Mouse (Mus musculus): ENCODE results near the gene Itk.

Itk gene

DNA sequence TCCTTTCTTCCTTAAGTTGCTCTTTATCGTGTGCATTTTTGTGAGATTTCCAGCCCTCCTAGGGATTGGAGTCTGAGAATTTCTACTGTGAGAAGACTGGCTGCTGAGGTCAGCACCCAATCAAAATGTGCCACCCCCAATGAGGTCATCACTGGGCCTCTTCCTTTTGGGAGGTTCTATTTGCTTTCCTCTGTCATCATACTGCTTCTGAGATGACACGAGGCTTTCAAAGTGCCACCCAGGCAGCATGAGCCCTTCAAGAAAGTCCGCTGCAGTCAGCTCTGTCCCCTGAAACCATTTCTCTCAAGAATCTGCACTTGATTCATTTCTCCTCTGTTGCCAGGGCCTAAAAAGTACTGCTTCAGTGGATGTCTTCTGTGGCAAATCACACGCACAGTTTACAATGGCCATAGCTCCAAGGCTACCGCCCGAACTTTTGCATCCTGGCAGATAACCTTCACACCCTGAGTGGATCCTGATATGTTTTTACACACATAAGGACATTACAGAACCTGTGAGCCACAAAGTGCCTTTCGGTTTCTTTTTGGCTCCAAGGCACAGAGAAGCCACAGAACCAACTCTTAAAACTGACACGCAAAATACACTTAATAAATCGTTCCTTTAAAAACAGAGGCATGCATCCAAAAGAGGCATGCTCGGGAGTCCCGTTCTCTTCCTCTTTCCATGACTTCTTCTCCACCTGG lies 80.9 kb downstream of the Itk start:
- peak; percentile 94 for DNase-seq (ENCODE audit: low read depth)

DNA sequence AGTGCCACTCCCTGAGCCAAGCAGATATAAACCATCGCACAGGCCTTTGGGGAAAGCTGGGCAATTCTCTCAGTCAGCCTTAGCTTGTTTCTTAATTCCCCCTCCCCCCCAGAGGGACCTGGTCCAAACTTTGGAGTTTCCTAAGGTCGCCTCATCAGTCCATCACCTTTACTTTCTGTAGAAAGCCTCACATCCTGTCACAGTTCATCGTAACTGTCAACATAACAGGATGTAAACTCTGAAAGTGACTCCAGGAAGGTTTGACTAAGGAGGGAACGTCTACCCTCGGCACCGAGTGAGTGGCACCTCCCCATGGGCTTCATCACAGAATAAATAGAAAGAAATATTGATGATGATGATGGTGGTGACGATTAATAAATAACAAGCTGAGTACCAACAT lies 81.5 kb downstream of the Itk start:
- peak; percentile 91 for DNase-seq (ENCODE audit: low read depth)

GRCm38 (mm10) chr11:46306776-46307175 lies 82.5 kb downstream of the Itk start:
- DNase-seq (ENCODE audit: low read depth) = peak; percentile 82

DNA sequence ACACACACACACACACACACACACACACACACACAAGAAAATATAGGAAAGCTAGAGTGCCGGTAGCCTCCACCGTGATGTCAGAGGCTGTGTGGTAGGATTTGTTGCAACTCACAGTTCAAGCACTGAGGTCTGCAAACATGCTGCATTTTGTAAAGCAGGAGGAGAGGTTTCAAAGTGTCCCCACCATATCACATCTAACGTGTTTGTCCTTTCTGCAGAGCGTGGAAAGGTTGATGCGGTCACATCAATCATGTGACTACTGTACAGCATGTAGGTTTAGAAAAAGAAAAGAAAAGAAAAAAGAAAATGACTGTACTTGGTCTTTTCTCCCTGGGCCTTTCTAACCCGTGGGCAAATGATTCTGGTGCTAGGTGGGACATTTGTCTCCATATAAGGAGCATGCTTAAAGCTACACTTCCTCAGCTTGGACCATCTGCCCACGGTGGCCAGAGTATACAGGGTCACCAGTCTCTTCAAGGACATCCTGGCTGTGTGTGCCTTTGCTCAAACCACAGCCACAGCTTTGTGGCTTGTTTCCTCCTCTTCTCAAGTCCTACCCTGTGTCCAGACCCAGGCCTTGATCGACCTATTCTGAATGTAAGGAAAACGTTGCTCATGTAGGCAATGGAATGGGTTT lies 83.3 kb downstream of the Itk start:
- DNase-seq (ENCODE audit: low read depth) = peak; percentile 72

DNA sequence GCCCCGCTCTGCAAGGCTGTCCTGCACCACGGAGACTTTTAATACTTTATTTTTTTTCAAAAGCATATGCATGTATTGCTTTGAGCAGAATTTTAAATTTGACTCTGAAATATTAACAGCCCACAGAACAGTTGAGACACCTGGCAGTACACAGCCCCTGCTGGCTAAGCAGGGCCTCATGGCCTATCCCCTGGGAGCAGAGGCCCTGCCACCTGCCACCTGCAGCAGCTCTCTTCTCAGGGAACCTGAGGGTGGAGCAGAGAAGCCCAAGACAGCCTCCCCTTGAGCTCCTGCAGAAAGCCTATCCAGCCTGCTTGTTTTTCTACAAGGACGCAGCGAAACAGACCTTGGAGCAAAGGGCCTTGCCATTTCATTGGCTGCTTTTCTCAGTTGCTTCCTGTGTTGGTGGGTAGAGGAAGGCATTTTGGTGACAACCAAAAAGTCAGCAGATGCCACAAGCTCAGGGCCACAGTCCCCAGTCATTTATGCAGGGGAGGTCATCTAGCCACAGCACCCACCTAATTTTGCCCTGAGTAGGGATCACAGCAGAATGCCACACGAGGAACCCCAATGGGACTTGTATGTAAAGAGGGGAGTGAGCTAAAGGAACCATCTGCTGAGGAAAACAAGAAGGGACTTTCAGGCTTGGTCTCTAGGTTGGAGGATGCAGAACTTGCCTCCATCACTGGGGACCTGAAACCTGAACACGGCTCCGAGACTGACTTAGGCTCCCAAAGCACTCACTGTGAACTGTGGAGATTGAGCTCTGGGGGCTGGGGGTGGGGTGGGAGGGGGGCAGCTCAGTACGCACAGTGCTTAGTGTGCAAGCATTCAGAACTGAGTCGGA lies 84.2 kb downstream of the Itk start:
- DNase-seq (ENCODE audit: low read depth) = peak; percentile 84

- DNase-seq (ENCODE audit: low read depth) = peak; percentile 68
Observed at GRCm38 (mm10) chr11:46304093-46304492, 85.2 kb downstream of the Itk start.

DNA sequence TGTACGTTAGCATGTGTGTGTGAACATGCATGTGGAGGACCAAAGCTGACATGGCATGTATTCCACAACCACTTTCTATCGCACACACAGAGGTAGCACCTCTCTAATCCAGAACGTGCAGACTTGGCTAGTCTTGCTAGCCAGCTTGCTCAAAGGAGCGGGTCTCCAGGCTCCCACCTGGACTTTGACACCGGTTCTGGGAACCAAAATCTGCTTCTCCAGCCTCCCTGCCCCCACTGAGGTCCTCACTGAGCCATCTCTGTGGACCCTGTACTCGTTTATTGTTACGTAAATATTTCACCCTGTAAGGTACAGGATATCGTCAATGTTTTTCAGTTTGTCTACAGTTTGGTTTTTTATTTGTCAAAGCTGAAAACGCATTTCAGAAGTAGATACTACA lies 86.8 kb downstream of the Itk start:
- DNase-seq (ENCODE audit: low read depth) = no peak

- no peak for DNase-seq (ENCODE audit: low read depth)
Observed at GRCm38 (mm10) chr11:46301579-46302248, 87.6 kb downstream of the Itk start.

DNA sequence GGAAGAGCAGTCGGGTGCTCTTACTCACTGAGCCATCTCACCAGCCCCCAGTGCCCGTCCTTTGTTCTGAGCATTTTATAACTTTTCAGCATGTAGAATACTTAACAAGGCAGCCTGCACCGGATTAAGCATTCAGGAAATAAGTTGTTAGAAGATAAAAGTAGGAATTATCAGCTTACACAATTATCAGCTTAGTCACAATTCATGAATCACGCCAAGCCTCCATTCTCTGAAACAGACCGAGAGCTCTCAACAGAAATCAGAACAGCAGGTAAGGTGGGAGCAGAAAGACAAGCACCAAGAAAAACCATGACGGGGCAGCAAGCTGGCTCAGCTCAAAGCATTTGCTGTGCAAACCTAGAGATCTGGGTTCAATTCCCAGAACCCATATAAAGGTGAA lies 89.4 kb downstream of the Itk start:
- no peak for DNase-seq (ENCODE audit: low read depth)

DNA sequence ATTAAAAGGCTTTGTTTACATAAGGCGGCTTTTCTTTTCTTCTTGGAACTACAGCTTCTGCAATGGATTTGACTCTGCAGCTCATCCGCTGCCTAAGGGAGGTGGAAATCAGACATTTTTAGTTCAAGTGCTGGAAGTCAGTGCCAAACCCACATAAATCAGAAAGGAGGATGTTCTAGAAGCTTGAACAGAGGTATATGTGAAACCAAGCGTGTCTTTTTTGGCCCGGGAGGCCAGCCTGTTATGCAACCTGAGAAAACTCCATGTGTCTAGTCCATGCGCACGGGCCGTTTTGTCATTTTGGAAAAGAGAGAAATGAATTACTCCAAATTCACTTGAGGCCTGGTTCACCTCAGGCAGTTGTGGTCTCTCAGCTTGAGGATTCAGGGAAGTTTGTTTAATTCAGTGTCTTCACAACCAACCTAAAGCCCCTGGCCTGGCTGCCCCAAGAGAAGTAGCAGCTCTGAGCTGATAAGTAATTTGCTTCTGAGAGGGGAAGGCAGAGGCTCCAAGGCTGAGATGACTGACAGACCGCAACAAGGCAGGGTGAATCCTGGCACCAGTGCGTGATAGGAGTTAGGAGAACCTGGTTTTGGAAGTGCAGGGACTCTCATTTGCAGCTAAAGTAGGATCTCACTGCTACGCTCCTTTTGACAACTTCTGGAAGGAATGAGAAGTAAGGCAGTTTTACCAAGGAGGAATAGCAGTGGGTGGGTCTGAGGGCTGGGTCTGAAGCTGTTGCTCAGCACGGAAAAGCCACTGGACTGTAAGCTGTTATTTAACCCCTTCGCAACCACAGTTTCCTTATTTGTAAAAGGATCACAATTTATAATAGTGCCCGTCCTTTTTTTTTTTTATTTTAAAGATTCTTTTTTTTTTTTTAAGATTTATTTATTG lies 90.2 kb downstream of the Itk start:
- DNase-seq (ENCODE audit: low read depth) = no peak

GRCm38 (mm10) chr11:46294390-46294789 lies 94.9 kb downstream of the Itk start:
- DNase-seq (ENCODE audit: low read depth) = no peak

DNA sequence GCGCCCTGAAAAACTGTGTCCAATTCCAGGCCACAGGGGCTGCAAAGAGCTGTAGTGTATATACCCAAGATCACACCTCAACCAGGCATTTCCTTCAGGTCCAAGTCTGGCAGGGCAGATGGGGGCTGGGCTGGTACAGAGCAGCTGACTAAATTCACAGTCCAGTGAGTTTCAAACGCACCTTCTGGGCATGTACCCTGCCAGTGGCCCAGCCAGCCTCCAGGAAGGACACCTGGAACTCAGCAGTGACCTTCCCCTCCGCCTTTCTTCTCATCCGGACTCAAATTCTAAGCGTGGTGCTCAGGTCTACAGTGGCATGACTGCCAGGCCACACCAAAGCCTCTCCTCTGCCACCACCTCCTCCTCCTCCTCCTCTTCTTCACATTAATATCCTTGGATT lies 95.8 kb downstream of the Itk start:
- DNase-seq (ENCODE audit: low read depth) = no peak

DNA sequence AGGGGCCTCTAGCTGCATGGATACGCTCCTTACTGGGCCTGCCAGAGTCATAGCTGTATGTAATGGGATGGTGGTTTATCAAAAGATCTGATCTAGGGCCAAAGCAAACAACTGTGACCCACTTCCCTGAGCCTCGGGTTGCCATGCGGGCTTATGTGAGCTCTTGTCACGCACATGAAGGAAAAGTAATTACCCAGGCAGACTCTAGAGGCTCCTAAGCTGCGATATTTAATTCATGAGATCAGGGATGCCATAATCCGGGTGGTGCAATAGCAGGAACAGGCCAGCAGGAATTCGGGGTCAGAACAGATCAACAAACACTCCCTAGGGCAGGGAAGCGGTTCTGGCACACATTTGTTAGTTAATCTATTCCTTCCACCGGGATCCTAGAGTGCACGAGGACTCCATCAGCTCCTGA lies 98.3 kb downstream of the Itk start:
- no peak for DNase-seq (ENCODE audit: low read depth)

DNA sequence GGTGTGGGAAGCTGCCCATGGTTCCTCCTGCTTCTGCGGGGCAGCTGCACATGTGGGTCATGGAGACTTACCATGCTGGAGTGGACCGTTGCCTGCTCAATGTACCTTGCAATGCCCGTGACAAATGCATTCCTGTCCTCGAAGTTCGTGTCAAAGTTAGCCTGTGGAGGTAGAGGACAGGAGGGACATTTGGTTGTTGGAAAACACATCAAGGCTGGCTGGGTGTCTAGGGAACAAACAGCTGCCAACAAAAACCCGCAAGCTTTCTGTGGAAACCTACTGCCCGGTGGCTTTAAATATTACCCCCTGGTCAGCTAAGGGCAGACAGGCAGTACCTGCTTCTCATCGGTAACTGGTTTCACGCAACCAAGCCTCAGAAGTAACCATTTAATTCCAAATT lies 99.8 kb downstream of the Itk start:
- no peak for DNase-seq (ENCODE audit: low read depth)

DNA sequence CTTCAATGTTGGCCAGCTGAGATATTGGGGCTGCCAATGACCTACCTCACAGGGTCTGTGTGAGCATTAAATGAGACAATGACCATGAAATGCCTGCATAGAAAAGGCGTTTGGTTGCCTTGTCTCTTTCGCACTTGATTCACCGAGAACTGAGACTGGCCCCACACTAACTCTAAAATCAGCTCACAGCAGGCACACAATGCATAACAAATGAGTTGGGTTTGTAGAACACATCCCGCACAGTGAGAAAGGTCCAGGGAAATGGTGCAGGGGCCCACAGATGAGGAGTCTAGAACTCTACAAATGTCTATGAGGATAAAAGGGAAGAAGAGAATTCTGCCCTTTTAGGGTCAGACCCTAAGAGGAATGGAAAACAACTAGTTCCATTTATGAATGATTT lies 100.3 kb downstream of the Itk start:
- no peak for DNase-seq (ENCODE audit: low read depth)

GRCm38 (mm10) chr11:46288091-46288490 lies 101.2 kb downstream of the Itk start:
- no peak for DNase-seq (ENCODE audit: low read depth)

DNA sequence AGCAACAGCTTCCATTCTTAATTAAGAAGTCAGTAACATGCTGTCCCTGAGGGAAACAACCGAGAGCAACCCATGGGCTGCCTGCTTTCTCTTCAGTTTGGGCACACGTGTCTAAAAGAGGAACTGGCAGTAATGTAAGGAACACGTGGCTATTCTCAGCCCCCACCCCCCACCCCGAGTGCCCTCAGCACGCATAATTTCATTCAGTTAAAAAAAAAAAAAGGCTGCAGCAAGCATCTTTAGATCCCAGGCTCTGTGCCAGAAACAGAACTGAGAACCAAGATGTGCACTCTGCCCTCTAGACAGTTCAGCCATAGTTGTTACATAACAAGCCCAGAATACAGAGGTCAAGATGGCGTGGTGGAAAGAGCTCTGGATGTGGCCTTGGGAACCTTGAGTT lies 102.5 kb downstream of the Itk start:
- DNase-seq (ENCODE audit: low read depth) = no peak

DNA sequence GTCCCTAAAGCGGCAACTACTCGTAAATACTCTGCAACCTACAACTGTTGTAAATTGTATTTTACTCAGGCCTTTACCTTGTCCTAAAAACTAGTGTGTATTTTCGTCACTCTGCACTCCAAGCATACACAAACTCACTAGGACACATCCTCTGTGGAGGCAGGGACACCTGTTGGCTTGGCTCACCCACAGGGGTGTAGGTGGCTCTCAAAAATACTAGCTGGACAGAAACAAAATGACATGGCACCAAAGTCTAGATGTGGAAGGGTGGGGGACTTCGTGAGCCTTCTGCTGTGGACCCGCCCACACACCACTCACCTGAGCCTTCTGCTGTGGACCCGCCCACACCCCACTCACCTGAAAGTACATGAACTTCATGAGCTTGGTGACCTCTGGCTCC lies 105.5 kb downstream of the Itk start:
- DNase-seq (ENCODE audit: low read depth) = no peak

- no peak for DNase-seq (ENCODE audit: low read depth)
Observed at GRCm38 (mm10) chr11:46282612-46283011, 106.7 kb downstream of the Itk start.

DNA sequence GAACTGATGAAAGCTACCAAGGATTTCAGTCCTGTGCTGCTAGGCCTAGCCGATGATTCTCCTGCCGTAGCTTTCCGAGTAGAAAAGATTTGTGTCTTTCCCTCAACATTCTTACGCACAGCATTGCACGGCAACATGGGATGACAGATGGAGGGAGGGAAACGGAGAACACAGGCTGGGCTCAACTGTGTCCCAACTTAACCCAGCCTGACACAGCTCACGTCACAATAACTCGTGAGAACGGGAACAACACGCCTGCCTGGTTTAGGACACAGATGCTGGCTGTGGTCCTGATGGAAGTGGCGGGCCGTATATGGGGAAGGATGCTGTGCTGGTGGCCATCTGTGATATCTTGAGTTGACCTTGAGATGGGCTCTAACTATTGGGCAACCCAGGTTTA lies 110.6 kb downstream of the Itk start:
- DNase-seq (ENCODE audit: low read depth) = no peak

GRCm38 (mm10) chr11:46278140-46278539 lies 111.2 kb downstream of the Itk start:
- DNase-seq (ENCODE audit: low read depth) = no peak

All from induced T-regulatory cell, adult 2 months (primary cell).